Mouse (Mus musculus) midbrain, embryonic 14.5 days (tissue): ENCODE results near the gene Hist2h4. TPM values are rescaled to one million over a fixed set of nuclear protein-coding genes. Genes with fewer than 3 reads are reported as not detected.
"Not testable (repeated sequence)": the region's sequence is repeated elsewhere in the genome, so short reads cannot be mapped to it uniquely, and the experiment has no call there.

Experiments used
- ATAC-seq: fragments of 200-750 bp; cut with Nextera tagmentation; 2 replicates; pipeline ENCODE4 v1.8.0; 2017; ENCODE audit warnings: moderate number of reproducible peaks, moderate library complexity; ENCODE audit not compliant: low FRiP score, low TSS enrichment
- DNase-seq: peaks from one replicate; pipeline ENCODE4 v3.0.0-alpha.2; 2015
- H3K27ac ChIP-seq: fragments of 300-500 bp; sonication (generic); replicated peaks from 2 replicates; pipeline ENCODE4 v1.5.1; 2014; ENCODE audit warnings: mild to moderate bottlenecking, low read depth, low read length, moderate library complexity
- H3K27me3 ChIP-seq: fragments of 300-500 bp; sonication (generic); 2 replicates; pipeline ENCODE4 v1.6.1; 2014; ENCODE audit warnings: low read length, control low read depth, mixed read lengths; ENCODE audit not compliant: control insufficient read depth, insufficient read depth
- H3K36me3 ChIP-seq: fragments of 300-500 bp; sonication (generic); 2 replicates; pipeline ENCODE4 v1.6.1; 2014; ENCODE audit warnings: low read length, control low read depth; ENCODE audit not compliant: control insufficient read depth, insufficient read depth
- H3K4me1 ChIP-seq: fragments of 300-500 bp; sonication (generic); 2 replicates; pipeline ENCODE4 v1.6.1; 2014; ENCODE audit warnings: mild to moderate bottlenecking, antibody characterized with exemption, low read length, control low read depth; ENCODE audit not compliant: control insufficient read depth, insufficient read depth
- H3K4me2 ChIP-seq: fragments of 300-500 bp; sonication (generic); 2 replicates; pipeline ENCODE4 v1.6.1; 2014; ENCODE audit warnings: mild to moderate bottlenecking, low read length, moderate library complexity
- H3K4me3 ChIP-seq: fragments of 300-500 bp; sonication (generic); replicated peaks from 2 replicates; pipeline ENCODE4 v1.5.1; 2014; ENCODE audit warnings: low read depth, low read length
- H3K9ac ChIP-seq: fragments of 300-500 bp; sonication (generic); replicated peaks from 2 replicates; pipeline ENCODE4 v1.6.1; 2014; ENCODE audit warnings: mild to moderate bottlenecking, low read length, moderate library complexity
- H3K9me3 ChIP-seq: fragments of 300-500 bp; sonication (generic); 2 replicates; pipeline ENCODE4 v1.6.1; 2016; ENCODE audit warnings: low read length, control low read depth, mixed read lengths; ENCODE audit not compliant: control insufficient read depth
- WGBS: fragments of 180-500 bp; shearing (Covaris S2); extraction: QIAGEN DNeasy Blood & Tissue Kit; methylation state at CpG from one replicate; pipeline ENCODE4 v1.1.7; 2014; 5-methylcytosine and 5-hydroxymethylcytosine counted together
- microRNA-seq: library from miRNA; unstranded; fragments of <30 nt; microRNA quantifications from one replicate; pipeline ENCODE4, GENCODE M21; 2016
- polyA plus RNA-seq: library from polyadenylated mRNA; unstranded; fragments of >200 nt; fragmentation: Nextera tagmentation; extraction: Ambion mirVana; gene quantifications from 2 replicates; pipeline ENCODE4 v1.2.1, GENCODE M21; 2014

Hist2h4 gene
- polyA plus RNA-seq, 1 experiment from 2014 or later: 5.2 TPM

- DNase-seq (no peak), ATAC-seq (no peak)
- H3K4me1 ChIP-seq: peaks cover 22% of the 10 kb centered on the region
- no peaks in the 10 kb centered on the region for H3K9me3 ChIP-seq
- no peak overlapping the region for H3K9ac ChIP-seq
- H3K4me3 ChIP-seq: no peak overlapping the region
- H3K27ac ChIP-seq: no peak overlapping the region
- H3K4me2 ChIP-seq: 0 out of 2 replicates have a peak overlapping the region, but pooled peaks have one; percentile 60
- WGBS: 82% methylated on average over 4 of the region's 4 CpGs
- no peaks in the 10 kb centered on the region for H3K36me3 ChIP-seq
- no peaks in the 10 kb centered on the region for H3K27me3 ChIP-seq
Observed at GRCm38 (mm10) chr3:96222774-96223173, 40.3 kb downstream of the Hist2h4 start.

GRCm38 (mm10) chr3:96221640-96222038, 41.5 kb downstream of the Hist2h4 start:
- no peaks in the 10 kb centered on the region for H3K27me3 ChIP-seq
- H3K4me3 ChIP-seq: peak overlapping the region; percentile 53
- H3K9ac ChIP-seq: peak overlapping the region; percentile 61
- peak overlapping the region; percentile 94 for H3K27ac ChIP-seq
- DNase-seq (no peak), ATAC-seq (no peak)
- WGBS: 13% methylated on average over 9 of the region's 9 CpGs
- H3K4me2 ChIP-seq: peak overlapping the region; percentile 60
- peaks cover 22% of the 10 kb centered on the region for H3K4me1 ChIP-seq
- no peaks in the 10 kb centered on the region for H3K36me3 ChIP-seq
- no peaks in the 10 kb centered on the region for H3K9me3 ChIP-seq

GRCm38 (mm10) chr3:96220765-96221639, 42.1 kb downstream of the Hist2h4 start, which contains the start of the genes Hist2h2ac and Hist2h2be:
Gene Hist2h2ac, minus strand, starts transcription at chr3:96220880.
Gene Hist2h2be, plus strand, starts transcription at chr3:96221119.
- H3K36me3 ChIP-seq: no peaks in the 10 kb centered on the region
- peak within 1 kb of the TSS; percentile 53 for H3K4me3 ChIP-seq
- under 1% methylated on average over 43 of the region's 43 CpGs for WGBS
- H3K4me1 ChIP-seq: peaks cover 22% of the 10 kb centered on the region
- H3K27me3 ChIP-seq: no peaks in the 10 kb centered on the region
- ATAC-seq (peak; percentile 75), DNase-seq (peak; percentile 82)
- peak within 1 kb of the TSS; percentile 61 for H3K9ac ChIP-seq
- peak within 1 kb of the TSS; percentile 94 for H3K27ac ChIP-seq
- H3K9me3 ChIP-seq: no peaks in the 10 kb centered on the region
- peak within 1 kb of the TSS; percentile 60 for H3K4me2 ChIP-seq

GRCm38 (mm10) chr3:96220131-96220764, 42.9 kb downstream of the Hist2h4 start:
- not testable (repeated sequence) for H3K36me3 ChIP-seq, H3K27me3 ChIP-seq, H3K9me3 ChIP-seq
- Histone ChIP-seq H3K4me3 (peak overlapping the region; percentile 53), H3K27ac (peak overlapping the region; percentile 94), H3K9ac (peak overlapping the region; percentile 61), H3K4me2 (peak overlapping the region; percentile 60), H3K4me1 (peaks cover 20% of the 10 kb centered on the region)
- 0% methylated on average over 26 of the region's 47 CpGs for WGBS
- ATAC-seq (peak; percentile 16; the same call in 1 of the 2 replicates), DNase-seq (peak; percentile 45)

GRCm38 (mm10) chr3:96219661-96220130, 43.4 kb downstream of the Hist2h4 start, which contains the start of the genes Bola1 and Hist2h2ab:
Gene Bola1, minus strand, starts transcription at chr3:96219709.
Gene Hist2h2ab, plus strand, starts transcription at chr3:96219865.
- Histone ChIP-seq H3K9ac (peak within 1 kb of the TSS; percentile 61), H3K27ac (peak within 1 kb of the TSS; percentile 94), H3K4me1 (peaks cover 19% of the 10 kb centered on the region), H3K4me2 (peak within 1 kb of the TSS; percentile 60), H3K4me3 (peak within 1 kb of the TSS; percentile 53), H3K27me3 (no peaks in the 10 kb centered on the region), H3K9me3 (no peaks in the 10 kb centered on the region), H3K36me3 (no peaks in the 10 kb centered on the region)
- under 1% methylated on average over 37 of the region's 37 CpGs for WGBS
- peak; percentile 90 for DNase-seq
- ATAC-seq: peak; percentile 93

GRCm38 (mm10) chr3:96219191-96219641, 43.9 kb downstream of the Hist2h4 start:
- Histone ChIP-seq H3K4me3 (peak overlapping the region; percentile 53), H3K9ac (peak overlapping the region; percentile 57), H3K4me2 (peak overlapping the region; percentile 60), H3K27me3 (no peaks in the 10 kb centered on the region), H3K4me1 (peaks cover 18% of the 10 kb centered on the region), H3K9me3 (no peaks in the 10 kb centered on the region), H3K36me3 (no peaks in the 10 kb centered on the region), H3K27ac (peak overlapping the region; percentile 94)
- peak; percentile 22; the same call in 1 of the 2 replicates for ATAC-seq
- under 1% methylated on average over 12 of the region's 12 CpGs for WGBS
- DNase-seq: no peak

Small RNAs within 50 kb of the gene (microRNA-seq; reads per million reads assigned to microRNA genes)
- gene Gm44492 (not detected), gene Gm47311 (not detected), gene Gm47313 (not detected)

Other genes starting within 250 kb of the Hist2h4 start
- 46.4 and 54.6 TPM in 2 replicates for gene Vps45, start 204.8 kb downstream of the Hist2h4 start, polyA plus RNA-seq
- gene Otud7b, start 158.8 kb downstream of the Hist2h4 start, polyA plus RNA-seq: 5.3 and 6.1 TPM in 2 replicates
- gene Mtmr11, start 101.3 kb downstream of the Hist2h4 start, polyA plus RNA-seq: 6.1 and 11.8 TPM in 2 replicates
- gene Sf3b4, start 91.0 kb downstream of the Hist2h4 start, polyA plus RNA-seq: 146 and 148 TPM in 2 replicates
- gene Sv2a, start 82.2 kb downstream of the Hist2h4 start, polyA plus RNA-seq: 91.6 and 120 TPM in 2 replicates
- gene Bola1, start 43.6 kb downstream of the Hist2h4 start, polyA plus RNA-seq: 63.0 and 69.6 TPM in 2 replicates
- gene Hist2h2ab, start 43.4 kb downstream of the Hist2h4 start, polyA plus RNA-seq: not detected in 2 replicates
- 1.7 and 2.8 TPM in 2 replicates for gene Hist2h2ac, start 42.4 kb downstream of the Hist2h4 start, polyA plus RNA-seq
- gene Hist2h2be, start 42.2 kb downstream of the Hist2h4 start, polyA plus RNA-seq: 4.8 and 5.9 TPM in 2 replicates
- 2.2 and 3.4 TPM in 2 replicates for gene Hist2h3c2, start 24.2 kb downstream of the Hist2h4 start, polyA plus RNA-seq
- gene Hist2h2aa2, start 23.0 kb downstream of the Hist2h4 start, polyA plus RNA-seq: 55.4 and 76.9 TPM in 2 replicates
- gene Hist2h2aa1, start 17.8 kb downstream of the Hist2h4 start, polyA plus RNA-seq: 24.7 and 32.0 TPM in 2 replicates
- gene Hist2h3c1, start 16.6 kb downstream of the Hist2h4 start, polyA plus RNA-seq: 1.0 TPM in 1 of 2 replicates, not detected in the other
- gene Hist2h3b, start 5.3 kb upstream of the Hist2h4 start, polyA plus RNA-seq: 19.3 and 20.1 TPM in 2 replicates
- gene Hist2h2bb, start 6.4 kb upstream of the Hist2h4 start, polyA plus RNA-seq: 4.9 and 5.4 TPM in 2 replicates
- 0.27 and 4.8 TPM in 2 replicates for gene Fcgr1, start 30.7 kb upstream of the Hist2h4 start, polyA plus RNA-seq
- gene BC107364, start 189.0 kb upstream of the Hist2h4 start, polyA plus RNA-seq: not detected in 2 replicates